8 mouse cellular contexts compared by ENCODE assay signal in genomic region chr8:94011076-94012012, GRCm38 (mm10). TPM values are rescaled to one million over a fixed set of nuclear protein-coding genes. Genes with fewer than 3 reads are reported as not detected.
A peak's percentile ranks its signal among the peaks of the same experiment; 100 is the strongest.
DNase-seq lines count a peak whose midpoint lies in the region; ATAC-seq and TF ChIP-seq lines count a peak whose summit lies in the region.

No protein-coding gene starts in this region.

- TF ChIP-seq CTCF in small intestine, adult 2 months (IDR thresholded peaks at IDR 0.05; ENCODE audit: extremely low read depth, insufficient read length, insufficient replicate concordance, low read depth, low read length) = no peak

- DNase-seq in spleen, adult 12 weeks (ENCODE audit: low spot score) = peak; percentile 59
- DNase-seq in spleen, adult 18-20 months = no peak
- DNase-seq in embryonic facial prominence, embryonic 11.5 days (ENCODE audit: low spot score) = no peak
- DNase-seq in liver, embryonic 11.5 days (ENCODE audit: low spot score) = no peak
- no peak for DNase-seq in frontal cortex, postnatal 10 days (ENCODE audit: low spot score in 2 of 2)
- DNase-seq in adrenal gland, postnatal 14 days = no peak

- H3K4me3 ChIP-seq in embryonic facial prominence, embryonic 11.5 days (ENCODE audit: low read depth, low read length) = peak overlapping the region; percentile 93
- H3K4me3 ChIP-seq in hindbrain, embryonic 15.5 days = peak overlapping the region; percentile 85
- peak overlapping the region; percentile 86 for H3K4me3 ChIP-seq in liver, embryonic 11.5 days (ENCODE audit: low read depth, low read length)
- peak overlapping the region; percentile 64 for H3K4me3 ChIP-seq in small intestine, adult 2 months (ENCODE audit: low read depth, low read length)

- H3K9me3 ChIP-seq in embryonic facial prominence, embryonic 11.5 days (replicated peaks; ENCODE audit: control insufficient read depth, low read length) = no peaks in the 10 kb centered on the region
- H3K9me3 ChIP-seq in hindbrain, embryonic 15.5 days = no peaks in the 10 kb centered on the region
- no peaks in the 10 kb centered on the region for H3K9me3 ChIP-seq in liver, embryonic 11.5 days (ENCODE audit: control insufficient read depth, low read length)

- H3K27me3 ChIP-seq in embryonic facial prominence, embryonic 11.5 days (ENCODE audit: control insufficient read depth, insufficient read depth, low read length) = no peaks in the 10 kb centered on the region
- H3K27me3 ChIP-seq in hindbrain, embryonic 15.5 days = no peaks in the 10 kb centered on the region
- no peaks in the 10 kb centered on the region for H3K27me3 ChIP-seq in liver, embryonic 11.5 days (replicated peaks; ENCODE audit: control insufficient read depth, insufficient read depth, low read length)
- H3K27me3 ChIP-seq in small intestine, adult 2 months (ENCODE audit: control insufficient read depth, insufficient read depth, low read length) = no peaks in the 10 kb centered on the region

- H3K4me2 ChIP-seq in embryonic facial prominence, embryonic 11.5 days (ENCODE audit: low read depth, low read length) = peak overlapping the region; percentile 88
- H3K4me2 ChIP-seq in hindbrain, embryonic 15.5 days = peak overlapping the region; percentile 79
- peak overlapping the region; percentile 93 for H3K4me2 ChIP-seq in liver, embryonic 11.5 days

- no peak for ATAC-seq in embryonic facial prominence, embryonic 11.5 days (replicated peaks; ENCODE audit: insufficient number of reproducible peaks, low FRiP score, low TSS enrichment, low read depth)
- no peak; the same call in 1 of the 2 replicates for ATAC-seq in hindbrain, embryonic 15.5 days (ENCODE audit: low FRiP score, low read depth)
- peak; percentile 35 for ATAC-seq in liver, embryonic 11.5 days (replicated peaks; ENCODE audit: low FRiP score)

- no peak for TF ChIP-seq POLR2A in small intestine, adult 2 months (IDR thresholded peaks at IDR 0.05; ENCODE audit: low read depth, low read length)

- H3K4me1 ChIP-seq in embryonic facial prominence, embryonic 11.5 days (ENCODE audit: control insufficient read depth, insufficient read depth, low read length) = no peaks in the 10 kb centered on the region
- peaks cover 36% of the 10 kb centered on the region for H3K4me1 ChIP-seq in hindbrain, embryonic 15.5 days (replicated peaks)
- peaks cover 23% of the 10 kb centered on the region for H3K4me1 ChIP-seq in liver, embryonic 11.5 days (replicated peaks; ENCODE audit: control insufficient read depth, insufficient read depth, low read length)
- H3K4me1 ChIP-seq in small intestine, adult 2 months (ENCODE audit: control insufficient read depth, insufficient read depth, insufficient read length, low read length) = peaks cover 18% of the 10 kb centered on the region

- peak overlapping the region; percentile 98 for H3K9ac ChIP-seq in embryonic facial prominence, embryonic 11.5 days (replicated peaks; ENCODE audit: low read length)
- peak overlapping the region; percentile 96 for H3K9ac ChIP-seq in hindbrain, embryonic 15.5 days
- H3K9ac ChIP-seq in liver, embryonic 11.5 days (ENCODE audit: low read depth, low read length) = peak overlapping the region; percentile 93

- no peaks in the 10 kb centered on the region for H3K36me3 ChIP-seq in embryonic facial prominence, embryonic 11.5 days (replicated peaks; ENCODE audit: control insufficient read depth, insufficient read depth, low read depth, low read length)
- no peaks in the 10 kb centered on the region for H3K36me3 ChIP-seq in hindbrain, embryonic 15.5 days
- H3K36me3 ChIP-seq in liver, embryonic 11.5 days (ENCODE audit: control insufficient read depth, insufficient read depth, low read length) = 0 out of 2 replicates have a peak, but pooled peaks cover 2% of the 10 kb centered on the region
- H3K36me3 ChIP-seq in small intestine, adult 2 months (ENCODE audit: control insufficient read depth, insufficient read depth, low read length) = peaks cover 2% of the 10 kb centered on the region; the same call in 1 of the 2 replicates

- WGBS in embryonic facial prominence, embryonic 11.5 days = 3% methylated on average over 48 of the region's 48 CpGs
- WGBS in hindbrain, embryonic 15.5 days = 3% methylated on average over 48 of the region's 48 CpGs
- 3% methylated on average over 48 of the region's 48 CpGs for WGBS in liver, embryonic 11.5 days
- 1% methylated on average over 48 of the region's 48 CpGs for WGBS in small intestine, adult 2 months

- peak overlapping the region; percentile 81 for H3K27ac ChIP-seq in embryonic facial prominence, embryonic 11.5 days (replicated peaks; ENCODE audit: low read depth, low read length)
- H3K27ac ChIP-seq in hindbrain, embryonic 15.5 days (replicated peaks) = peak overlapping the region; percentile 94
- peak overlapping the region; percentile 95 for H3K27ac ChIP-seq in liver, embryonic 11.5 days (ENCODE audit: low read depth, low read length)
- H3K27ac ChIP-seq in small intestine, adult 2 months (ENCODE audit: insufficient read depth, low read depth, low read length) = peak overlapping the region; percentile 9; the same call in 1 of the 2 replicates

RNA-seq across cellular contexts. Expression of gene Amfr, which starts 1.3 kb away (rescaled TPM):
- 48.2 and 49.5 TPM in 2 replicates for polyA plus RNA-seq in embryonic facial prominence, embryonic 11.5 days (2014; fragmentation: Nextera tagmentation; extraction: Ambion mirVana)
- 76.0 and 84.9 TPM in 2 replicates for polyA plus RNA-seq in hindbrain, embryonic 15.5 days (2015; fragmentation: Nextera tagmentation; extraction: Ambion mirVana)
- polyA plus RNA-seq in liver, embryonic 11.5 days (2014; fragmentation: Nextera tagmentation; extraction: Ambion mirVana) = 72.4 and 79.8 TPM in 2 replicates
- polyA plus RNA-seq in small intestine, adult 2 months (2012; rRNA removed) = 28.1 and 62.7 TPM in 2 replicates
- 156 and 169 TPM in 2 replicates for total RNA-seq in adrenal gland, postnatal 14 days (2021)

RNA-seq across cellular contexts. Expression of gene Nudt21, which starts 25.5 kb away (rescaled TPM):
- 158 and 182 TPM in 2 replicates for polyA plus RNA-seq in embryonic facial prominence, embryonic 11.5 days (2014; fragmentation: Nextera tagmentation; extraction: Ambion mirVana)
- polyA plus RNA-seq in hindbrain, embryonic 15.5 days (2015; fragmentation: Nextera tagmentation; extraction: Ambion mirVana) = 78.5 and 90.5 TPM in 2 replicates
- polyA plus RNA-seq in liver, embryonic 11.5 days (2014; fragmentation: Nextera tagmentation; extraction: Ambion mirVana) = 156 and 158 TPM in 2 replicates
- polyA plus RNA-seq in small intestine, adult 2 months (2012; rRNA removed) = 8.5 and 56.5 TPM in 2 replicates
- 43.3 and 50.4 TPM in 2 replicates for total RNA-seq in adrenal gland, postnatal 14 days (2021)

RNA-seq across cellular contexts. Expression of gene Ogfod1, which starts 25.7 kb away (rescaled TPM):
- 14.8 and 19.2 TPM in 2 replicates for polyA plus RNA-seq in embryonic facial prominence, embryonic 11.5 days (2014; fragmentation: Nextera tagmentation; extraction: Ambion mirVana)
- 15.0 and 15.8 TPM in 2 replicates for polyA plus RNA-seq in hindbrain, embryonic 15.5 days (2015; fragmentation: Nextera tagmentation; extraction: Ambion mirVana)
- polyA plus RNA-seq in liver, embryonic 11.5 days (2014; fragmentation: Nextera tagmentation; extraction: Ambion mirVana) = 12.2 and 13.2 TPM in 2 replicates
- 1.2 and 2.8 TPM in 2 replicates for polyA plus RNA-seq in small intestine, adult 2 months (2012; rRNA removed)
- 16.4 and 18.2 TPM in 2 replicates for total RNA-seq in adrenal gland, postnatal 14 days (2021)

Comparison
In these comparisons a context has a peak if more than half of its experiments do, and no peak if none do; other contexts are left out.
1. H3K27ac ChIP-seq: peak in every context shown above with its lines; median percentile 95 in liver, embryonic 11.5 days; 94 in hindbrain, embryonic 15.5 days; 81 in embryonic facial prominence, embryonic 11.5 days; 9 in small intestine, adult 2 months.